Mouse (Mus musculus) ES-E14 (cell line): ENCODE measurements around the gene Rptor. TPM values are rescaled to one million over a fixed set of nuclear protein-coding genes. Genes with fewer than 3 reads are reported as not detected.

Source experiments
- DNase-seq: peaks from one replicate; pipeline ENCODE4 v3.0.0-alpha.2; 2013; ENCODE audit warnings: low read depth, low spot score
- H3K27ac ChIP-seq: 2 replicates; pipeline ENCODE4 v1.5.1; 2012; ENCODE audit warnings: low read depth, mild to moderate bottlenecking, low read length, moderate library complexity, mixed read lengths; ENCODE audit not compliant: poor library complexity, insufficient read depth, severe bottlenecking
- H3K36me3 ChIP-seq: 2 replicates; pipeline ENCODE4 v1.6.1; 2012; ENCODE audit warnings: mild to moderate bottlenecking, low read length, moderate library complexity, mixed read lengths; ENCODE audit not compliant: control insufficient read depth, poor library complexity, insufficient read depth, severe bottlenecking
- H3K4me1 ChIP-seq, 2 experiments: fragments of 150-350 bp in 1 of 2; sonication (generic) in 1 of 2; 2 replicates each; pipeline ENCODE4 v1.6.1; 2012; ENCODE audit warnings: low read length in 2 of 2, mild to moderate bottlenecking in 1 of 2, mixed read lengths in 1 of 2; ENCODE audit not compliant: control insufficient read depth in 2 of 2, insufficient read depth in 2 of 2, poor library complexity in 1 of 2
- H3K4me3 ChIP-seq, 2 experiments: fragments of 150-350 bp in 1 of 2; sonication (generic) in 1 of 2; 2 replicates each; pipeline ENCODE4 v1.5.1; 2012; ENCODE audit warnings: low read length in 2 of 2, low read depth in 1 of 2, mild to moderate bottlenecking in 1 of 2, mixed read lengths in 1 of 2; ENCODE audit not compliant: insufficient read depth in 1 of 2, poor library complexity in 1 of 2, severe bottlenecking in 1 of 2
- H3K9ac ChIP-seq: 2 replicates; pipeline ENCODE4 v1.6.1; 2012; ENCODE audit warnings: low read depth, mild to moderate bottlenecking, low read length, mixed read lengths; ENCODE audit not compliant: poor library complexity, insufficient read depth, severe bottlenecking
- H3K9me3 ChIP-seq: fragments of 150-350 bp; sonication (generic); 2 replicates; pipeline ENCODE4 v1.6.1; 2012; ENCODE audit warnings: low read depth, mild to moderate bottlenecking, low read length; ENCODE audit not compliant: control insufficient read depth, insufficient read depth
- CHD2 ChIP-seq: IDR thresholded peaks from 2 replicates; pipeline ENCODE4 v1.6.1; 2014; ENCODE audit warnings: mild to moderate bottlenecking, low read depth, low read length, inconsistent platforms
- HCFC1 ChIP-seq: IDR thresholded peaks from 2 replicates; pipeline ENCODE4 v1.6.1; 2012; ENCODE audit warnings: low read length, inconsistent platforms, borderline replicate concordance; ENCODE audit not compliant: insufficient read depth
- MAFK ChIP-seq: IDR thresholded peaks from 2 replicates; pipeline ENCODE4 v1.6.1; 2014; ENCODE audit warnings: mild to moderate bottlenecking, low read depth, low read length, inconsistent platforms; ENCODE audit not compliant: insufficient read depth
- ZC3H11A ChIP-seq: IDR thresholded peaks from 2 replicates; pipeline ENCODE4 v1.6.1; 2012; ENCODE audit warnings: low read depth, mild to moderate bottlenecking, inconsistent platforms, low read length, borderline replicate concordance
- ZNF384 ChIP-seq: IDR thresholded peaks from 2 replicates; pipeline ENCODE4 v1.6.1; 2012; ENCODE audit warnings: low read depth, low read length, inconsistent platforms
- in situ Hi-C, 2 experiments: fragments of 600-800 bp; cut with MboI; formaldehyde crosslinking; loops; one replicate each; pipeline ENCODE4 v1.15.1; 2025; ENCODE audit warnings: low sequenced_read_pairs in 2 of 2, inconsistent platforms in 1 of 2; ENCODE audit not compliant: unreplicated experiment in 2 of 2
- total RNA-seq: library from RNA; depleted of rRNA; stranded (reverse); fragments of 300-350 nt; gene quantifications from 2 replicates; pipeline ENCODE4 v1.2.3, GENCODE M21; 2012

Rptor gene
- total RNA-seq, 1 experiment = 59.7 TPM

DNA sequence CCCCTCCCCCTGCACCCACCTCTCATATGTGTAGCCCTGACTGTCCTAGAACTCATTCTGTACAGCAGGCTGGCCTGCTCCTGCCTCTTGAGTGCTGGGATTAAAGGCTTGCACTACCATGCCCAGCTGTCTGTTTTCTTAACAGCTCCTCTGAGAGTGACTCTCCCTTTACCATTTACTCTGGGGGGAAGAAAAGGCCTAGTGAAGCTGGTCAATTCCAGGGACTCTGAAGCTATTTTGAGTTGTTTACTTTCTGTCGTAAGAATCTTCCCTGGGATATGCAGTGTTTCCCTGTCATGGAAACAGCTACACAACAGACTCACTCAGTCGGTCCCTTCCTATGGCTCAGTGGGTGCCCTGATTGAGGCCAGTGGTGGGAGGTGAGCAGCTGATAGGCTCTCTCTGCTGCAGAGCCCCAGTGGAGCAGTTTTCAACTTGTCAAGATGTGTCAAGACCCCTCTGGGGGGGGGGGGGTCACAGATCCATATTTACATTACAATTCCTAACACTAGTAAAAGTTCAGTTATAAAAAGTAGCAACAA is 63.9 kb downstream of the Rptor start:
- Histone ChIP-seq H3K27ac (no peak overlapping the region), H3K4me3 (no peak overlapping the region), H3K36me3 (0 out of 2 replicates have a peak, but pooled peaks cover 3% of the 10 kb centered on the region), H3K9me3 (no peaks in the 10 kb centered on the region), H3K4me1 (peaks cover 3 to 28% of the 10 kb centered on the region in 2 experiments; a peak in 3 of 4 replicates), H3K9ac (no peak overlapping the region)
- in situ Hi-C loops = no loop called here
- no peak for DNase-seq
- TF ChIP-seq HCFC1 (no peak), ZC3H11A (no peak), MAFK (no peak), CHD2 (no peak), ZNF384 (no peak)

DNA sequence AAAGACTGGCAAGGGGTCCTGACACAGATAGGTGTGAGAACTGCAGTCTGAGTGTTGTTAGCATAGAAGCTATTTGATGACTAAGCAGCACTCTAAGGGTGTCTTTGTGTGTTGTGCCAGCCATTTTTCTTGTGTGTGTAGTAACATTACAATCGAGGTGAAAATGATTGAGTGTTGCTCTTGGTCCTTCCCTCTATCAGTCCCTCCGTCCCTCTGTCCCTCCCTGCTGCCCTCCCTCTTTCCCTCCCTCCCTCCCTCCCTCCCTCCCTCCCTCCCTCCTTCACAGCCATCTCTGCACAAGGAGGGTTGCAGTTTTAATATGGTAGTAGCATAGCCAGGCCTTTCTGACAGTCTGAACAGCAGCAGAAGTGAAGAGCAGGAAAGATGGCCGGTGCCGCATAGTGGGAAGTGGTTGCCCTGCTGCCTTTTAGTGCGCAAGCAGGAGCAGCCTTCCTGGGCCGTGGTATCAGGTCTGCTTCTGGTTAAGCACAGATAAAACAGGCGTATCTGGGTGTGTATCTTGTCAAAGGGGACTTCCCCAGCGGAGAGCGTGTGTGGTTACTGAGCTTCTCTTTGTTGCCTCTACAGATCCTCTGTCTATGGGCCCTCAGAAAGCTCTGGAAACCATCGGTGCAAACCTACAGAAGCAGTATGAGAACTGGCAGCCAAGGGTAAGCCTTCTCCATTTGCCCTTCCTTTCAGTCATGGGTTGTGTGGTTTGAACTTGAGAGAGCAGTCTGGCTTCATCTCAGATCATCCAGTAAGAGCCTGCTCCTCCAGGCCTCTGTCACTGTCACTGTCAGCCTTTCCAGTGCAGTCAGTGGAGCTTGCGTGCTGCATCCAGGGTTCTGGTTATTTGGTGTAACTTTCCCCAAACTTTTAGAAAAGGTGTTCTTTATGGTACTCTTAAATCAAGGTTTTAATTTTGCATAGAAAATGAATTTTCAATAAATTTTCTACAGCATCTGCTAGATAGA is 68.3 kb downstream of the Rptor start:
- Histone ChIP-seq H3K4me1 (peaks cover 2 to 18% of the 10 kb centered on the region in 2 experiments; a peak in 2 of 4 replicates), H3K36me3 (0 out of 2 replicates have a peak, but pooled peaks cover 3% of the 10 kb centered on the region), H3K9me3 (no peaks in the 10 kb centered on the region), H3K4me3 (no peak overlapping the region), H3K27ac (no peak overlapping the region), H3K9ac (no peak overlapping the region)
- in situ Hi-C loops = no loop called here
- no peak for DNase-seq
- no peak for TF ChIP-seq ZC3H11A
- no peak for TF ChIP-seq ZNF384
- TF ChIP-seq CHD2 = no peak
- TF ChIP-seq MAFK = no peak
- TF ChIP-seq HCFC1 = no peak

DNA sequence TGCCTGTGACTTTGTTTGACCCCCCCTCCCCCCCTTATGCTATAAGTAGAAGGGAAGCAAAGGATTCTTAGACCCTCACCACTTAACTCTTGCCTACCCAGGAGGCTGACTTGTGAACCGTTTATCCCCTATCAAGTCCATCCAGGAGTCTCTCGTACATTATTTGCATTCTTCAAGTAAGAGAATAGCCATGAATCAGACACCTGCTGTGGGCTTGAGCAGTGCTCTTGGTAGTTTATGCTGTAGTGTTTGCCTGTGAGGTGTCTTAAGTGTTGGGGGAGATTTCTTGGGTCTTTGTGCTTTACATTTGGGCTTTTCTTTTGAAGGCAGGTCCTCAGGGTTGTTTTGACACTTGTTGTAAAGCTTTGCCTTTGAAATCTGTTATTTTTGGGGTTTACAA is 69.3 kb downstream of the Rptor start:
- in situ Hi-C loops = no loop called here
- H3K9ac ChIP-seq = no peak overlapping the region
- peaks cover 2 to 21% of the 10 kb centered on the region in 2 experiments; a peak in 2 of 4 replicates for H3K4me1 ChIP-seq
- no peaks in the 10 kb centered on the region for H3K9me3 ChIP-seq
- peak; percentile 46 for DNase-seq
- H3K27ac ChIP-seq = no peak overlapping the region
- 0 out of 2 replicates have a peak, but pooled peaks cover 3% of the 10 kb centered on the region for H3K36me3 ChIP-seq
- TF ChIP-seq ZNF384 (no peak), CHD2 (no peak), MAFK (no peak), ZC3H11A (no peak), HCFC1 (no peak)
- no peak overlapping the region for H3K4me3 ChIP-seq

DNA sequence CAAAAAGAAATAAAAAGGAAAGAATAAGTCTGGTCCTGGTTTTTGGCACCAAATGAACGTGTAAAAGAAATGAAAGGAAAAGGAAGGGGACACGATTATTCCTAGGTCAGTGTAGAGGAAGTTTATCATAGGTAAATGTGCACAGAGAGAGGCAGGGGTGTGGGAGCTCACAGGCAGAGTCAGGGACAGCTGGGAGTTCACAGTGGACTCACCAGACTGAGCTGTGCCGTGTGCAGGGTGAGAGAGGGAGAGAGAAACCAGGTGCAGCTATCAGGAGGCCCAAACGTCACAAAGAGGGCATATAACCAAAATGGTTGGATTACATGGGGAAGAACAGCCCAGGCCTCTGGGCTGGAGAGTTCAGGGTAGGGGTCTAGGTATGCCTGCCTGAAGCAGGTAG is 70.1 kb downstream of the Rptor start:
- no peak overlapping the region for H3K27ac ChIP-seq
- H3K4me1 ChIP-seq = peaks cover 2 to 25% of the 10 kb centered on the region in 2 experiments; a peak in 2 of 4 replicates
- H3K4me3 ChIP-seq = no peak overlapping the region
- in situ Hi-C loops = no loop called here
- 0 out of 2 replicates have a peak, but pooled peaks cover 3% of the 10 kb centered on the region for H3K36me3 ChIP-seq
- no peak overlapping the region for H3K9ac ChIP-seq
- TF ChIP-seq CHD2 (no peak), HCFC1 (no peak), ZNF384 (no peak), MAFK (no peak), ZC3H11A (no peak)
- no peak for DNase-seq
- H3K9me3 ChIP-seq = no peaks in the 10 kb centered on the region
